Mouse (Mus musculus) hindlimb bud, embryonic 11.5 days (tissue): ENCODE results near the gene Ccdc82.

Experiments used
- DNase-seq: peaks from one replicate; pipeline ENCODE4 v3.0.0-alpha.2; 2012; ENCODE audit warnings: low read depth, low spot score; ENCODE audit errors: extremely low spot score

The Ccdc82 gene

DNA sequence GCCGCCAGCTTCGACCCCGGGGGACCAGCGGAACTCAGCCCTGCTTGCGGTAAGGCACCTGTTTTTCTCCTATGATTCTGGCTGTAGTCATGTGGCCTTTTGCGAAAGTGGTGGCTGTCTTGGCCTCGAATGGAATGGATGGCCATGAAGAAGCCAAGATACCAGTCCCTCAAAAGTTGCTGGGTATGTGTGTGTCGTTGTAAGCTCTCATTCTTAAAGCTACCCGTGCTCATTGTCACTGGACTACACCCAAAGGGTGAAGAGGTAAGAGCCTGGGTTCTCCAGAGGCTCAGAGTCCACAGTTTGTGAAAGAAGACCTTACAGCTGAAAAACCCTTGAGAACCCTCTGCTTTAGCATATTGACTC is 51.7 kb downstream of the Ccdc82 start:
- DNase-seq: no peak

GRCm38 (mm10) chr9:13299190-13299589 is 52.4 kb downstream of the Ccdc82 start:
- no peak for DNase-seq

- DNase-seq: no peak
Measured at GRCm38 (mm10) chr9:13300041-13300441, 53.3 kb downstream of the Ccdc82 start.

GRCm38 (mm10) chr9:13300891-13301782 is 54.4 kb downstream of the Ccdc82 start:
- DNase-seq: no peak

DNA sequence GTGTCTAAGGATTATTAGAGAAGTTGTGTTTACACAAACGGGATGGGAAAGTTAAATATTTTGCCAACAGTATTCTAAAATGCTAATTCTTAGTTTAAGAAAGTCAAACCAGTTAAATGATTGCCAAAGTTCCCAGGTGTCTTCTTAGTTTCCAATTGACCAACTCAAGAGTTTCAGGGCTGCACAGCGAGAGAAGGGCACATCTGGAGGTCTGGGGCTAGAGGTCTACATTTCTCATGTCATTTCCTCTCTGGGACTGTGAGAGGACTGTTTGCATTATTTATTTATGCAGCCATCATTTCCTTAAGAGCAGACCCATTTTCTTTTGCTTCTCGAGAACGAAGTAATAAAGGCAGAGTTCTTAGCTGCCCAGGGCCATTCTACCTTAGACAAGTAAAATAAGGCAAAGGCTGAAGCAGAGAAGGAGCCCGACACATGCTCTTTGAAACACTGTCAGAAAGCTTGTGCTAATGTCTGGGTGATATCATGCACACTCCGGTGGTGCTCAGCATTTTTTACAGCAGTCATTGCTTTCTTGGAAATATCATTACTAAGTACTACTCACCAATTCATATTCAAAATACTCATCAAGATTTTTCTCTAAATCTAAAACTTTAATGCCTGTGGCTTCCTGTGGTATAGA is 55.5 kb downstream of the Ccdc82 start:
- no peak for DNase-seq

GRCm38 (mm10) chr9:13303099-13303771 is 56.5 kb downstream of the Ccdc82 start:
- DNase-seq: no peak

- DNase-seq: no peak
Measured at GRCm38 (mm10) chr9:13303976-13304375, 57.2 kb downstream of the Ccdc82 start.

- DNase-seq: no peak
Measured at GRCm38 (mm10) chr9:13306471-13306870, 59.7 kb downstream of the Ccdc82 start.

DNA sequence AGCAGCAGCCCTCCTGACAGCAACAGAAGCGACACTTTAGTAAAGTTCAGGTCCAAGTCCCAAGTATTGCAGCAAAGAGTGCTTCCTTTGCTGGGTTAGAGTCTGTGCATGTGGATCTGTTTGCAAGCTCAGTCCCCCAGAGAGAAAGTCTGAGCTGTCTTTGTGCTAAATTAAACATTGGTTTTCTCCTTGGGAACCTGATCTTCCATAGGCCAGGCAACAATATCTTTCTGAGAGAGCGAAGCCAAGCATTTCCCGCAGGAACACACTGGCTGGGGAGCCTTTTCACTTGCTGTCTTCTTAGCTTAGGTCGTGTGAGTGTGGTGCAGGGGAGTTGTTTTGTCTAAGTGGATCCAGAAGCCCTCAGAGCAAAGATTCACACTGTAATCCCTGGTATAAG is 60.5 kb downstream of the Ccdc82 start:
- no peak for DNase-seq

DNA sequence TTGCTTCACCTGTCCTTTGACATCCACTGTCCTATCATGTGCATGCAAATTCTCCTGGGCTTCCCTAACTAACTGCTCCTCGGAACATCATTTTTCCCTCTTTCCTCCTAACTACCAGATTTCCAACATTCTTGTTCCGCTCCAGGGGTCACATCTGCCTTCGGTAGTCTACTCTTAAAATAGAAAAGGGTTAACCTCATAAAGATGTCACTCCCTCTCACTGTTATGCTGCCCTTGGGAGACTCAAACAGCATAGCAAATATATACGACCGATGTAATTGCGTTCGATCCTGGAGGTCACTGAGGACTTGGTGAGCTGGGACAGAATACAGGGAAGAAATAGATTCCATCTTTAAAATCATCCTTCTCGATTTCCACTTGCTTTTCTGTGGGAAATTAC is 62.0 kb downstream of the Ccdc82 start:
- no peak for DNase-seq

DNA sequence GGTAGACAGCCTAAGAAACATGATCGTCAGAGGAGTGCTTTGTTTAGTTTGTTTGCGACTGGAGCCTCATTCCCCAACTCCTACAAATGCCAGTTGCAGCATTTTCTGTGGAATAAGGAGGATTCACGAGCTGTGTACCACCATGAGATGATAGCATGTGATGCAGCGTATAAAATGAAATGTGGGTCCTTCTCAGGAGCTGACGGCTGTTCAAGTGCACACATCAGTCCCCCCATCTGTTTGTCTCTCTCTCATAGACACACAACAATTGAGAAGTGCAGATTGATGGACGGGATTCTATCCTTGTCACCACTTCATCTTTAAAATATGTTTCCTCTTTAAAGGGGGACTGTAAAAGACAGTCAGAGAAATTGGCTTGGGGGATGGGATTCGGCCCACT is 63.1 kb downstream of the Ccdc82 start:
- DNase-seq: no peak

GRCm38 (mm10) chr9:13310236-13310635 is 63.5 kb downstream of the Ccdc82 start:
- DNase-seq: no peak

GRCm38 (mm10) chr9:13311094-13311493 is 64.3 kb downstream of the Ccdc82 start:
- no peak for DNase-seq

DNA sequence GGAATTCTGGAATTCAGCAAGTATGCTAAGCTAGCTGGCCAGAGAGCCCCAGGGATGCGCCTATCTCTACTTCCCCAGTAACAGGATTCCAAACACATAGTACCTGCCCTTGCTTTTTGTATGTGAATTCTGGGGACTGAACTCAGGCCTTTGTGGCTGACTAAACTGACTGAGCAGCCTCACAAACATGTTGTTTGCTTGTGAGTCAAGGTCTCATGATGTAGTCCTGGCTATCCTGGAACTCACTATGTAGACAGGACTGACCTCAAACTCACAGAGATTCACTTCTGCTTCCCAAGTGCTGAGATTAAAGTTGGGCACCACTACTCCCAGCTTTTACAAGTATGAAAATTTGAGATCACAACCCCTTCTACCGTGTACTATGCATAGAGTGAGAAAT is 67.2 kb downstream of the Ccdc82 start:
- DNase-seq: no peak

GRCm38 (mm10) chr9:13314577-13315004 is 67.8 kb downstream of the Ccdc82 start:
- DNase-seq: no peak

- DNase-seq: no peak
Measured at GRCm38 (mm10) chr9:13315393-13315792, 68.6 kb downstream of the Ccdc82 start.

DNA sequence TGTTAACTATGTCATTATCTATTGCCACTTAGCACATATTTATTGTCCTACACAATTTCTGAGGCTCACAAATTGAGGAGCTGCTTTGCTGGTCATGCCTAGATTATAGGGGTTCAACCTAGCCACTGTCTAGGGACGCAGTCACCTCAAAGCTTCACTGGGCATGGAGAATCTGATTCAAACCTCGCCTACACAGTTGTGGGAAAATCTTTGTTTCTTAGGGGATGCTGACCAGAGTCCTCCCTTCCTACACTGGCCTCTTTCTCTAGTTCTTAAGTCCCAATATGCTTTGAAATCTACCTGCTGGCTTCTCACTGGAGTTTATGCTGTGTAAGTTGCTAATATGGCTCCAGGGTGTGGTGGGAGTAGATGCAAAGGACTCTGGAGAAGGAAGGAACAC is 72.8 kb downstream of the Ccdc82 start:
- DNase-seq: no peak

- no peak for DNase-seq
Measured at GRCm38 (mm10) chr9:13320800-13321364, 74.1 kb downstream of the Ccdc82 start.

DNA sequence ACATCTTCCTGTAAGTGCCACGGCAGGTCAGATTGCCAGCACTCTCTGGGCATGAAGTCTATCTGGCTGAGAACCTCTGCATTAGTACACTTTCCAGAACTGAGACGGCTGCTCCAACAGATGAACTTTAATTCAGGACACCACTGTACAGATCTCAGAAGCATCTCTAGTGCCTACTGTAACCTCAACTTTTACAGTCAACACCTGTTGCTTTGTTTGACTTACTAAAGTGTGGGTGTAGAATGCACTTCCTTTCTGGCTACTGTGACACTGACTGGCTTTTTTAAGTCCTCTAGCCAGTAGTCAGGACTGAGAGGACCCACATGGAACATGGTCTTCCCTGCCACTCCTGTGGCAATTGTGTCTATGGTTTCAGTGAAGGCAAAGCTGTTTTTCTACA is 76.3 kb downstream of the Ccdc82 start:
- DNase-seq: no peak

GRCm38 (mm10) chr9:13323612-13324011 is 76.9 kb downstream of the Ccdc82 start:
- no peak for DNase-seq
